Mouse (Mus musculus): ENCODE data around the gene Mbd3.

- TF ChIP-seq CTCF (IDR thresholded peaks at IDR 0.05; ENCODE audit: low read depth, low read length) (no peak), TAL1 (conservative IDR thresholded peaks at IDR 0.05; ENCODE audit: low read depth, low read length) (no peak)
These were observed 31.4 kb downstream of the Mbd3 start for GRCm38 (mm10) chr10:80367954-80368353.
